Mouse (Mus musculus) cerebellum, adult 11 months (tissue): ENCODE data around the gene Olfr643.
"Not testable (repeated sequence)": the region's sequence is repeated elsewhere in the genome, so short reads cannot be mapped to it uniquely, and the experiment has no call there.

Source experiments
- DNase-seq: peaks from one replicate; pipeline ENCODE4 v3.0.0; 2022

Gene Olfr643

DNA sequence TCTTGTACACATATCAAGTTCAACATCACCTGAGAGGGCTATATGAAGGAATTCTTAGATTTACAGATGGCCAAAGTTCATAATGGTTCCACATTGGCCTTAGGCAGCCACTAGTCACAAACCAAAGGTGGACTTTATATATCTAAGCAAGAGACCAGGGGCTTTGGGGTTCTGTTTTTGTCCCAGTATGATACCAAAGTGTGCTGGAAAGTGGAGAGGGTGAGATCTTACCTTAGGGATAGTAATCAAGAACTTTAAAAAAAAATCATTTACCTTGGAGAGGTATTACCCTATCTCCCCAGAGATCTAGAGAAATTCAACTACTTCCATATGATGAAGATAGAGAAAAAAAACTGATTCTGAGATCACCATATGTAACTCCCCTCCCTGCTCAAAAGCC is 120.0 kb downstream of the Olfr643 start, which contains the start of gene Olfr639:
Olfr639 (minus strand) TSS at position 101 of the 400 bp plus-strand sequence.
- no peak for DNase-seq

DNA sequence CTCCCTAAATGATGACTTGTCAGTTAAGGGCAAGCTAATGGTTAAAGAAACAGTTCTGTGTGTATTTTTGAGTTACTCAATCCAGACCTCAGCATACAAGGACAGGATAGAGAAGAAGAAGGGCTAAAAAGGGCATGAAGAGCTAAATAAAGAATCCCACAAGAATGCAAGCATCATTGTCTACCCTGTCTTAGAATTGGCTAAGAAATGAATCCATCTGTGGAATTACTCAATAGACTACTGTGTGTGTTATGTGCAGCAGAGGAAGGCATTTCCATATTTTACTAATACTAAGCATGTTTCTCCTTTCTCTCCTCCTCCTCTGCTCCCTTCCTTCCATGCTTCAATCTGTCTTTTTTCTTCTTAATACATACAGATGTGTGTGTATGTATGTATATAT is 138.1 kb downstream of the Olfr643 start:
- no peak for DNase-seq

DNA sequence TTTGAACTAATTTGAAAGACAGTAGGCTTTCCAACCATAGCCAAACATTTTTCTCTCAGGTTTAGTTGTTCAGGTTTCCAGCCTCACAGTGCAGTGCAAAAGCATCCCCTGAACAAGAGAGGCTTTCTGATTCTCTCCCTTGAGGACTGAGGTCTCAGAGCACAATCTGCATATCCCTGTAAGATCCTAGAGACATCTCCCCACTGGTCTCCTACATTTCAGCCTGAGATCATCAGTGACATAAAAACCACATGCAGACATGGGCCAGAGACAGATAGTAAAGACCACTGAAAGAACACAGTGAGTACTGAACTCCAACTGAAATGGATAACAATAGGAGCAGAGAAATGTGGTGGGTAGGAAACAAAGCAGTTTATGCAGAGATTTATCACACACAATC is 138.8 kb downstream of the Olfr643 start, which contains the start of gene Olfr638:
Olfr638 (plus strand) TSS at position 301 of the 400 bp plus-strand sequence.
- DNase-seq = no peak

DNA sequence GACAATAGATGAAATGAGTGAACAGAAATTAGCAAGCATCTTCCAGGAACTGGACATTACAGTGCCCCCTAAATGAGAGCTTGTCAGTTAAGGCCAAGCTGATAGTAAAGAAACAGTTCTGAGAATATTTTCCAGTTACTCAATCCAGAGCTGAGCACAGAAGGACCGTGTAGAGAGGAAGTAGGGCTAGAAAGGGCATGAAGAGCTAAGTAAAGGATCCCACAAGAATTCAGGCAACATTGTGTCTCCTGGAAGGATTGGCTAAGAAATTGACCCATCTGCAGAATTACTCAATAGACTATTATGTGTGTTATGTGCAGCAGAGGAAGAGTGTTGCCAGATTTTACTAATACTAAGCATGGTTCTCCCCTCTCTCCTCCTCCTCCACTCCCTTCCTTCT is 165.4 kb downstream of the Olfr643 start:
- DNase-seq = no peak

DNA sequence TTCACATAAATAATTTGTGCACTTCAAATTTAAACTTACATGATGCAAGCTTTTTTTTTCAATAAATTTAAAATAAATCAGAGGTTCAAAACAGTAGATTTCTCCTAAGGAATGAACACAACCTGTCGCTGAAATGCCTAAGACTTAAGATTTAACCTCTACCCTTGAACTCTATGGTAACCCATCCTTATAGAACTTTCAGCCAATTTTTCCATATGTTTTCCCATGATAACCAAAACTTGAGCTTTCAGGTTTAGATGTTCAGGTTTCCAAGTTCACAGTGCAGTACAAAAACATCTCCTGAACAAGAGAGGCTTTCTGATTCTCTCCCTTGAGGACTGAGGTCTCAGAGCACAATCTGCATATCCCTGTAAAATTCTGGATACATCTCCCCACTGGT is 166.4 kb downstream of the Olfr643 start, which contains the start of gene Olfr635:
Olfr635 (plus strand) TSS at position 301 of the 400 bp plus-strand sequence.
- no peak for DNase-seq

DNA sequence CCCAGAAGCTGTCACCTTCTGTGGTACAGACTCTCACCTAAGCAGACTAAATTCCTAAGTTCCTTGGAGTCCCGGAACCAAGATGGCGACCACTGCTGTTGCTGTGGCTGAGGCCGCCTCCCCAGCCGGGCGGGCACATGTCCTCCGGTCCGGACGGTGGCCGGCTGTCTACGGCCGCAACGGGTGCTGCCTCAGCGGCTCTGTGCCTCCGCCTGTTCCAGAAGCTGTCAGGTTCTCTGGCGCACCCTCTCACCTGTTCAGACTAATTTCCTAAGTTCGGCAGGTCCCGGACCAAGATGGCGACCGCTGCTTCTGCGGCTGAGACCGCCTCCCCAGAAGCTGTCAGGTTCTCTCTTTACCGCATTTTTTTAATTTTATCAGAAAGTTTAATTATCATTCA is 170.3 kb downstream of the Olfr643 start:
- not testable (repeated sequence) for DNase-seq
